Comparison of ENCODE assay signal across 13 mouse cellular contexts in genomic region chr12:108452151-108452874, GRCm38 (mm10).
DNase-seq lines count a peak whose midpoint lies in the region; ATAC-seq lines count a peak whose summit lies in the region.
"Had no signal": no experiment of that assay in that cellular context is flagged by ENCODE, and none has a peak within 500 bp of the region (broad histone marks: within the 10 kb centered on the region; RNA-seq: fewer than 3 reads in every experiment).

No protein-coding gene starts in this region.

- H3K4me2 ChIP-seq in kidney, embryonic 15.5 days = peak overlapping the region; percentile 5; the same call in 1 of the 2 replicates
- H3K4me2 ChIP-seq: lung, embryonic 14.5 days had no signal

- no peaks in the 10 kb centered on the region for H3K36me3 ChIP-seq in kidney, embryonic 15.5 days
- no peaks in the 10 kb centered on the region for H3K36me3 ChIP-seq in heart, embryonic 10.5 days

- H3K4me3 ChIP-seq in kidney, embryonic 15.5 days (replicated peaks) = no peak overlapping the region
- no peak overlapping the region for H3K4me3 ChIP-seq in heart, embryonic 10.5 days

- peaks cover 25% of the 10 kb centered on the region for H3K4me1 ChIP-seq in kidney, embryonic 15.5 days
- peaks cover 32% of the 10 kb centered on the region for H3K4me1 ChIP-seq in heart, embryonic 10.5 days

- no peak overlapping the region for H3K27ac ChIP-seq in kidney, embryonic 15.5 days
- no peak overlapping the region for H3K27ac ChIP-seq in heart, embryonic 10.5 days
- H3K27ac ChIP-seq: hindbrain, postnatal 0 days had no signal

- no peaks in the 10 kb centered on the region for H3K9me3 ChIP-seq in kidney, embryonic 15.5 days (replicated peaks)
- no peaks in the 10 kb centered on the region for H3K9me3 ChIP-seq in heart, embryonic 10.5 days

- DNase-seq in kidney, postnatal 25 days = no peak
- peak; percentile 29 for DNase-seq in A20 (ENCODE audit: low read depth, low spot score)
- peak; percentile 52 for DNase-seq in CD4-positive helper T cell, adult 2 months (ENCODE audit: low read depth, low spot score)
- DNase-seq in naive thymus-derived CD4-positive, alpha-beta T cell, adult 2 months (ENCODE audit: low read depth) = peak; percentile 13
- DNase-seq in heart, embryonic 10.5 days (ENCODE audit: low spot score) = no peak
- no peak for DNase-seq in spleen, postnatal 4 days (ENCODE audit: low spot score in 2 of 2)
- DNase-seq: cerebellum, adult 2 months; heart, adult 18-20 months; liver; lung, embryonic 14.5 days had no signal

- peak; percentile 74 for ATAC-seq in kidney, embryonic 15.5 days (replicated peaks; ENCODE audit: low FRiP score)
- ATAC-seq in frontal cortex, adult (ENCODE audit: low TSS enrichment) = no peak
- ATAC-seq: hindbrain, postnatal 0 days had no signal

- H3K27me3 ChIP-seq in kidney, embryonic 15.5 days = no peaks in the 10 kb centered on the region
- no peaks in the 10 kb centered on the region for H3K27me3 ChIP-seq in heart, embryonic 10.5 days (ENCODE audit: insufficient read depth, poor library complexity, severe bottlenecking)

- H3K9ac ChIP-seq in kidney, embryonic 15.5 days = no peak overlapping the region
- H3K9ac ChIP-seq: lung, embryonic 14.5 days had no signal

- WGBS in kidney, embryonic 15.5 days = 42% methylated on average over 16 of the region's 16 CpGs
- 66% methylated on average over 16 of the region's 16 CpGs for whole genome bisulfite sequencing in heart, embryonic 10.5 days

Comparison
In these comparisons a context has a peak if more than half of its experiments do, and no peak if none do; other contexts are left out.
1. DNase-seq: peak in A20 (single experiment), CD4-positive helper T cell, adult 2 months (single experiment) and naive thymus-derived CD4-positive, alpha-beta T cell, adult 2 months (single experiment); none in kidney, postnatal 25 days (0 of 2), heart, embryonic 10.5 days (single experiment) and spleen, postnatal 4 days (0 of 2).